Comparison of ENCODE assay signal across 18 mouse cellular contexts in genomic region chr14:114875101-114875500, GRCm38 (mm10).
DNase-seq lines count a peak whose midpoint lies in the region; ATAC-seq and TF ChIP-seq lines count a peak whose summit lies in the region.
"Had no signal": no experiment of that assay in that cellular context is flagged by ENCODE, and none has a peak within 500 bp of the region (broad histone marks: within the 10 kb centered on the region; RNA-seq: fewer than 3 reads in every experiment).

No protein-coding gene starts in this region.

- H3K4me2 ChIP-seq in heart, postnatal 0 days (ENCODE audit: low read depth, low read length), result no peak overlapping the region
- no peak overlapping the region for H3K4me2 ChIP-seq in lung, embryonic 15.5 days
- H3K4me2 ChIP-seq: forebrain, embryonic 15.5 days; limb, embryonic 15.5 days had no signal

- no peak for TF ChIP-seq POLR2A in heart, adult 2 months (IDR thresholded peaks at IDR 0.05; ENCODE audit: insufficient read depth, low read depth, low read length)
- TF ChIP-seq POLR2A in lung, adult 2 months (IDR thresholded peaks at IDR 0.05; ENCODE audit: borderline replicate concordance, extremely low read depth, low read depth, low read length), result no peak

- H3K4me3 ChIP-seq in heart, postnatal 0 days (ENCODE audit: low read depth, low read length), result no peak overlapping the region
- no peak overlapping the region for H3K4me3 ChIP-seq in heart, adult 2 months
- no peak overlapping the region for H3K4me3 ChIP-seq in lung, embryonic 15.5 days
- H3K4me3 ChIP-seq in lung, adult 2 months (replicated peaks; ENCODE audit: extremely low read depth, low read depth, low read length), result no peak overlapping the region
- no peak overlapping the region for H3K4me3 ChIP-seq in embryonic facial prominence, embryonic 10.5 days
- H3K4me3 ChIP-seq: erythroblast, embryonic 14.5 days; forebrain, embryonic 15.5 days; gastrocnemius, adult 2 months; limb, embryonic 15.5 days had no signal

- DNase-seq in heart, postnatal 0 days (ENCODE audit: low spot score), result no peak
- DNase-seq in heart, adult 2 months, result no peak
- DNase-seq in lung, adult 2 months, result no peak
- no peak for DNase-seq in embryonic facial prominence, embryonic 10.5 days (ENCODE audit: low spot score)
- peak; percentile 26 for DNase-seq in lung, postnatal 10 days
- DNase-seq: adrenal gland, postnatal 36 days; cerebellum, adult 2 months; gastrocnemius, adult 2 months; heart, adult 18-20 months; kidney, adult 8-10 months; kidney, postnatal 36 days; right cerebral cortex, postnatal 14 days had no signal

- peak overlapping the region; percentile 15; the same call in 1 of the 2 replicates for H3K27ac ChIP-seq in heart, postnatal 0 days (ENCODE audit: low read depth)
- H3K27ac ChIP-seq in heart, adult 2 months, result no peak overlapping the region
- peak overlapping the region; percentile 64; the same call in 1 of the 2 replicates for H3K27ac ChIP-seq in lung, embryonic 15.5 days
- peak overlapping the region; percentile 87 for H3K27ac ChIP-seq in embryonic facial prominence, embryonic 10.5 days (replicated peaks)
- H3K27ac ChIP-seq: forebrain, embryonic 15.5 days; gastrocnemius, adult 2 months; limb, embryonic 15.5 days had no signal

- H3K27me3 ChIP-seq in heart, postnatal 0 days (ENCODE audit: control insufficient read depth, insufficient read depth, low read length), result no peaks in the 10 kb centered on the region
- no peaks in the 10 kb centered on the region for H3K27me3 ChIP-seq in heart, adult 2 months (ENCODE audit: control insufficient read depth, insufficient read depth, low read length)
- H3K27me3 ChIP-seq in lung, embryonic 15.5 days, result no peaks in the 10 kb centered on the region
- no peaks in the 10 kb centered on the region for H3K27me3 ChIP-seq in embryonic facial prominence, embryonic 10.5 days (replicated peaks; ENCODE audit: low read depth, poor library complexity, severe bottlenecking)
- H3K27me3 ChIP-seq: forebrain, embryonic 15.5 days; limb, embryonic 15.5 days had no signal

- WGBS in heart, postnatal 0 days, result 27% methylated on average over 3 of the region's 3 CpGs
- WGBS in heart, adult 2 months, result 20% methylated on average over 3 of the region's 3 CpGs
- 31% methylated on average over 3 of the region's 3 CpGs for WGBS in lung, embryonic 15.5 days
- WGBS in lung, adult 2 months, result 32% methylated on average over 3 of the region's 3 CpGs
- 30% methylated on average over 3 of the region's 3 CpGs for WGBS in embryonic facial prominence, embryonic 10.5 days

- intact Hi-C loops in heart, adult 2 months (cut with DNase I), result no loop called here

- H3K9me3 ChIP-seq in heart, postnatal 0 days (replicated peaks; ENCODE audit: control insufficient read depth, low read length), result no peaks in the 10 kb centered on the region
- no peaks in the 10 kb centered on the region for H3K9me3 ChIP-seq in lung, embryonic 15.5 days
- no peaks in the 10 kb centered on the region for H3K9me3 ChIP-seq in embryonic facial prominence, embryonic 10.5 days
- H3K9me3 ChIP-seq: forebrain, embryonic 15.5 days; limb, embryonic 15.5 days had no signal

- ATAC-seq in heart, postnatal 0 days (ENCODE audit: insufficient read depth, low read depth), result no peak
- no peak for ATAC-seq in lung, embryonic 15.5 days (ENCODE audit: borderline replicate concordance, extremely low read depth, low FRiP score, low TSS enrichment)
- ATAC-seq in megakaryocyte-erythroid progenitor cell, adult 5-6 weeks (replicated peaks; ENCODE audit: low FRiP score, low TSS enrichment, poor library complexity, severe bottlenecking), result no peak
- ATAC-seq: forebrain, embryonic 15.5 days; hindbrain, embryonic 16.5 days had no signal

- peaks cover 5% of the 10 kb centered on the region; the same call in 1 of the 2 replicates for H3K4me1 ChIP-seq in heart, postnatal 0 days (ENCODE audit: control insufficient read depth, insufficient read depth)
- H3K4me1 ChIP-seq in heart, adult 2 months (ENCODE audit: control insufficient read depth, insufficient read depth, low read length), result peaks cover 2% of the 10 kb centered on the region
- H3K4me1 ChIP-seq in lung, embryonic 15.5 days, result no peaks in the 10 kb centered on the region
- no peaks in the 10 kb centered on the region for H3K4me1 ChIP-seq in lung, adult 2 months (ENCODE audit: control insufficient read depth, insufficient read depth, low read length)
- peaks cover 53% of the 10 kb centered on the region for H3K4me1 ChIP-seq in embryonic facial prominence, embryonic 10.5 days
- H3K4me1 ChIP-seq: limb, embryonic 15.5 days had no signal

- H3K79me2 ChIP-seq in heart, adult 2 months (replicated peaks; ENCODE audit: control insufficient read depth, insufficient read depth, low read length), result no peaks in the 10 kb centered on the region

- TF ChIP-seq CTCF in heart, postnatal 0 days (IDR thresholded peaks at IDR 0.05; ENCODE audit: low read depth), result no peak
- TF ChIP-seq CTCF in heart, adult 2 months (IDR thresholded peaks at IDR 0.05), result no peak
- no peak for TF ChIP-seq CTCF in lung, adult 2 months (IDR thresholded peaks at IDR 0.05; ENCODE audit: insufficient read depth, low read length)

- H3K36me3 ChIP-seq in heart, postnatal 0 days (replicated peaks; ENCODE audit: control insufficient read depth, insufficient read depth, low read length), result no peaks in the 10 kb centered on the region
- H3K36me3 ChIP-seq in heart, adult 2 months (ENCODE audit: control insufficient read depth, insufficient read depth, low read length), result no peaks in the 10 kb centered on the region
- H3K36me3 ChIP-seq in lung, embryonic 15.5 days, result no peaks in the 10 kb centered on the region
- H3K36me3 ChIP-seq in embryonic facial prominence, embryonic 10.5 days (replicated peaks), result no peaks in the 10 kb centered on the region
- H3K36me3 ChIP-seq: forebrain, embryonic 15.5 days; limb, embryonic 15.5 days had no signal

- no peak overlapping the region for H3K9ac ChIP-seq in heart, postnatal 0 days (replicated peaks; ENCODE audit: low read depth, low read length)
- no peak overlapping the region for H3K9ac ChIP-seq in heart, adult 2 months (ENCODE audit: low read depth, low read length)
- H3K9ac ChIP-seq in lung, embryonic 15.5 days, result no peak overlapping the region
- H3K9ac ChIP-seq: forebrain, embryonic 15.5 days; limb, embryonic 15.5 days had no signal

- TF ChIP-seq EP300 in heart, postnatal 0 days (IDR thresholded peaks at IDR 0.05; ENCODE audit: low read depth), result no peak
- TF ChIP-seq EP300 in heart, adult 2 months (IDR thresholded peaks at IDR 0.05; ENCODE audit: insufficient read depth, low read depth, low read length), result no peak
